Mouse (Mus musculus) midbrain, embryonic 15.5 days (tissue): ENCODE results near the gene Mfsd5. TPM values are rescaled to one million over a fixed set of nuclear protein-coding genes. Genes with fewer than 3 reads are reported as not detected.
A peak's percentile ranks its signal among the peaks of the same experiment; 100 is the strongest.

Experiments used
- ATAC-seq: fragments of 200-750 bp; cut with Nextera tagmentation; replicated peaks from 2 replicates; pipeline ENCODE4 v1.8.0; 2017; ENCODE audit warnings: moderate TSS enrichment
- H3K27ac ChIP-seq: fragments of 300-500 bp; sonication (generic); 2 replicates; pipeline ENCODE4 v1.5.1; 2015; ENCODE audit warnings: mild to moderate bottlenecking, inconsistent platforms
- H3K27me3 ChIP-seq: fragments of 300-500 bp; sonication (generic); replicated peaks from 2 replicates; pipeline ENCODE4 v1.6.1; 2015; ENCODE audit warnings: inconsistent platforms
- H3K36me3 ChIP-seq: fragments of 300-500 bp; sonication (generic); replicated peaks from 2 replicates; pipeline ENCODE4 v1.6.1; 2015; ENCODE audit warnings: inconsistent platforms
- H3K4me1 ChIP-seq: fragments of 300-500 bp; sonication (generic); 2 replicates; pipeline ENCODE4 v1.6.1; 2015; ENCODE audit warnings: inconsistent platforms
- H3K4me2 ChIP-seq: fragments of 300-500 bp; sonication (generic); 2 replicates; pipeline ENCODE4 v1.6.1; 2015; ENCODE audit warnings: inconsistent platforms, mild to moderate bottlenecking, moderate library complexity
- H3K4me3 ChIP-seq: fragments of 300-500 bp; sonication (generic); 2 replicates; pipeline ENCODE4 v1.5.1; 2015; ENCODE audit warnings: mild to moderate bottlenecking, inconsistent platforms
- H3K9ac ChIP-seq: fragments of 300-500 bp; sonication (generic); 2 replicates; pipeline ENCODE4 v1.6.1; 2015; ENCODE audit warnings: mild to moderate bottlenecking, inconsistent platforms
- H3K9me3 ChIP-seq: fragments of 300-500 bp; sonication (generic); 2 replicates; pipeline ENCODE4 v1.6.1; 2016; ENCODE audit warnings: inconsistent platforms
- WGBS: fragments of 180-500 bp; shearing (Covaris S2); methylation state at CpG from one replicate; pipeline ENCODE4 v1.1.7; 2015; ENCODE audit warnings: mixed read lengths; 5-methylcytosine and 5-hydroxymethylcytosine counted together
- polyA plus RNA-seq: library from polyadenylated mRNA; unstranded; fragments of >200 nt; fragmentation: Nextera tagmentation; extraction: Ambion mirVana; gene quantifications from 2 replicates; pipeline ENCODE4 v1.2.1, GENCODE M21; 2015

The Mfsd5 gene
- polyA plus RNA-seq, 1 experiment from 2014 or later, result 58.5 TPM

GRCm38 (mm10) chr15:102273982-102274716 is 5.1 kb upstream of the Mfsd5 start:
- H3K27me3 ChIP-seq, result 0 out of 2 replicates have a peak, but pooled peaks cover 19% of the 10 kb centered on the region
- no peaks in the 10 kb centered on the region for H3K36me3 ChIP-seq
- H3K4me1 ChIP-seq, result peaks cover 9% of the 10 kb centered on the region
- no peak overlapping the region for H3K27ac ChIP-seq
- no peak for ATAC-seq
- no peak overlapping the region for H3K9ac ChIP-seq
- no peaks in the 10 kb centered on the region for H3K9me3 ChIP-seq
- H3K4me3 ChIP-seq, result no peak overlapping the region
- 78% methylated on average over 6 of the region's 6 CpGs for WGBS
- no peak overlapping the region for H3K4me2 ChIP-seq

- ATAC-seq, result peak; percentile 25; the same call in 1 of the 2 replicates
- Histone ChIP-seq H3K36me3 (peaks cover 13% of the 10 kb centered on the region; the same call in 1 of the 2 replicates), H3K4me3 (peak overlapping the region; percentile 85), H3K4me2 (peak overlapping the region; percentile 84), H3K27me3 (no peaks in the 10 kb centered on the region), H3K4me1 (peaks cover 17% of the 10 kb centered on the region), H3K27ac (peak overlapping the region; percentile 90), H3K9me3 (no peaks in the 10 kb centered on the region), H3K9ac (peak overlapping the region; percentile 84)
- 35% methylated on average over 7 of the region's 7 CpGs for WGBS
These were observed 545 bp upstream of the Mfsd5 start for GRCm38 (mm10) chr15:102278726-102279091.

DNA sequence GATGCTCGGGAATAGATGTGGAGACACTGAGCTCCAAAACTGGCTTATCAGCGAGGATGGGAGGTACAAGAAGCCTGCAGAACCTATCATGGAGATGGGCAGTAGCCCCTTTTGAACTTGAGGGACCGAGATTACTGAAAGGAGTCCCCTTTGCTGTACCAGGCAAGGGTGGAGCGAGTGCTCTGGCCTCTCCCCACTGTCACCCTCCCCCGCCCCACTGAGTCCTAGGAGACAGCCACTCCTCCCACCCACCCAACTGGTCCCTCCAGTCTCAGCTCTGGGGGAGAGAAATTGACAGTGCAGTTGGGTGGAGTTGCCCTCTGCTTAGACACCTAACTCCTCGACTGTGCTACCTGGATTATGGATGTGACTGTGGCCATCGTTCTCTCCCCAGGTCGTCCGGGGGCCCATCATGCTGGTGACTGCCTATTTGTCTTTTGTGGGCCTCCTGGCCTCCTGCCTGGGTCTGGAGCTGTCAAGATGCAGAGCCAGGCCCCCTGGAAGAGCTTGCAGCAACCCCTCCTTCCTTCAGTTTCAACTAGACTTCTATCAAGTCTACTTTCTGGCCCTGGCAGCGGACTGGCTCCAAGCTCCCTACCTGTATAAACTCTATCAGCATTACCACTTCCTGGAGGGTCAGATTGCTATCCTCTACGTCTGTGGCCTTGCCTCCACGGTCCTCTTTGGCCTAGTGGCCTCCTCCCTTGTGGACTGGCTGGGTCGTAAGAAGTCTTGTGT is 698 bp downstream of the Mfsd5 start:
- Histone ChIP-seq H3K4me2 (peak overlapping the region; percentile 84), H3K27ac (peak overlapping the region; percentile 90), H3K9me3 (no peaks in the 10 kb centered on the region), H3K27me3 (no peaks in the 10 kb centered on the region), H3K9ac (peak overlapping the region; percentile 84), H3K4me1 (peaks cover 17% of the 10 kb centered on the region), H3K4me3 (peak overlapping the region; percentile 85), H3K36me3 (peaks cover 13% of the 10 kb centered on the region; the same call in 1 of the 2 replicates)
- ATAC-seq, result no peak; the same call in 1 of the 2 replicates
- 29% methylated on average over 13 of the region's 13 CpGs for WGBS

DNA sequence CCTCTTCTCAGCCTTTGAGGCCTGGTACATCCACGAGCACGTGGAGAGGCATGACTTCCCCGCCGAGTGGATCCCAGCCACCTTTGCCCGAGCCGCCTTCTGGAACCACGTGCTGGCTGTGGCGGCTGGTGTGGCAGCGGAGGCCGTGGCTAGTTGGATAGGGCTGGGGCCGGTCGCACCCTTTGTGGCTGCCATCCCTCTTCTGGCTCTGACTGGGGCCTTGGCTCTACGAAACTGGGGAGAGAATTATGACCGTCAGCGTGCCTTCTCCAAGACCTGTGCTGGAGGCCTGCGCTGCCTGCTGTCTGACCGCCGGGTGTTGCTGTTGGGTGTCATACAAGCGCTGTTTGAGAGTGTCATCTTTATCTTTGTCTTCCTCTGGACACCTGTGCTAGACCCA is 1.4 kb downstream of the Mfsd5 start:
- Histone ChIP-seq H3K36me3 (peaks cover 13% of the 10 kb centered on the region; the same call in 1 of the 2 replicates), H3K27me3 (no peaks in the 10 kb centered on the region), H3K4me2 (peak overlapping the region; percentile 84), H3K9me3 (no peaks in the 10 kb centered on the region), H3K4me1 (peaks cover 17% of the 10 kb centered on the region), H3K9ac (no peak overlapping the region), H3K27ac (no peak overlapping the region), H3K4me3 (peak overlapping the region; percentile 85)
- ATAC-seq, result no peak
- WGBS, result 98% methylated on average over 19 of the region's 19 CpGs

GRCm38 (mm10) chr15:102282463-102283292 is 3.4 kb downstream of the Mfsd5 start:
- Histone ChIP-seq H3K27ac (no peak overlapping the region), H3K4me2 (no peak overlapping the region), H3K36me3 (peaks cover 13% of the 10 kb centered on the region; the same call in 1 of the 2 replicates), H3K4me1 (peaks cover 17% of the 10 kb centered on the region), H3K9ac (no peak overlapping the region), H3K9me3 (no peaks in the 10 kb centered on the region), H3K27me3 (no peaks in the 10 kb centered on the region), H3K4me3 (no peak overlapping the region)
- ATAC-seq, result no peak
- 92% methylated on average over 8 of the region's 8 CpGs for WGBS

GRCm38 (mm10) chr15:102283648-102284047 is 4.4 kb downstream of the Mfsd5 start:
- H3K4me2 ChIP-seq, result no peak overlapping the region
- ATAC-seq, result no peak
- no peak overlapping the region for H3K4me3 ChIP-seq
- 91% methylated on average over 3 of the region's 3 CpGs for WGBS
- H3K27me3 ChIP-seq, result no peaks in the 10 kb centered on the region
- peaks cover 16% of the 10 kb centered on the region for H3K4me1 ChIP-seq
- H3K9ac ChIP-seq, result no peak overlapping the region
- peaks cover 13% of the 10 kb centered on the region; the same call in 1 of the 2 replicates for H3K36me3 ChIP-seq
- H3K27ac ChIP-seq, result no peak overlapping the region
- no peaks in the 10 kb centered on the region for H3K9me3 ChIP-seq

DNA sequence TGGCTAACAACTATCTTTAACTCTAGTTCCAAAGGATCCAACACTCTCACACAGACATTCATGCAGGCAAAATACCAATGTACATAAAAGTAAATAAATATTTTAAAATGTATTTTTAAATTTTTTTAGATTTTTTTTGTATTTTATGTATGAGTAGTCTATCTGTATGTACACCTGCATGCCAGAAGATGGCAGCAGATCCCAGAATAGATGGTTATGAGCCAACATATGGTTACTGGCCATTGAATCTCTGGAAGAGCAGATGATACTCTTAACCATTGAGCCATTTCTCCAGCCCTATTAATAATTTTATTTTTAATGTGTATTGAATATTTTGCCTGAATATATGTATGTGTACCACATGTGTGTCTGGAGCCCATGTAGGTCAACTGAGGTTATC is 8.1 kb downstream of the Mfsd5 start:
- no peak overlapping the region for H3K27ac ChIP-seq
- H3K27me3 ChIP-seq, result no peaks in the 10 kb centered on the region
- no peak for ATAC-seq
- no peak overlapping the region for H3K9ac ChIP-seq
- no peaks in the 10 kb centered on the region for H3K4me1 ChIP-seq
- H3K4me2 ChIP-seq, result no peak overlapping the region
- 0 out of 2 replicates have a peak, but pooled peaks cover 4% of the 10 kb centered on the region for H3K36me3 ChIP-seq
- no peak overlapping the region for H3K4me3 ChIP-seq
- no peaks in the 10 kb centered on the region for H3K9me3 ChIP-seq

DNA sequence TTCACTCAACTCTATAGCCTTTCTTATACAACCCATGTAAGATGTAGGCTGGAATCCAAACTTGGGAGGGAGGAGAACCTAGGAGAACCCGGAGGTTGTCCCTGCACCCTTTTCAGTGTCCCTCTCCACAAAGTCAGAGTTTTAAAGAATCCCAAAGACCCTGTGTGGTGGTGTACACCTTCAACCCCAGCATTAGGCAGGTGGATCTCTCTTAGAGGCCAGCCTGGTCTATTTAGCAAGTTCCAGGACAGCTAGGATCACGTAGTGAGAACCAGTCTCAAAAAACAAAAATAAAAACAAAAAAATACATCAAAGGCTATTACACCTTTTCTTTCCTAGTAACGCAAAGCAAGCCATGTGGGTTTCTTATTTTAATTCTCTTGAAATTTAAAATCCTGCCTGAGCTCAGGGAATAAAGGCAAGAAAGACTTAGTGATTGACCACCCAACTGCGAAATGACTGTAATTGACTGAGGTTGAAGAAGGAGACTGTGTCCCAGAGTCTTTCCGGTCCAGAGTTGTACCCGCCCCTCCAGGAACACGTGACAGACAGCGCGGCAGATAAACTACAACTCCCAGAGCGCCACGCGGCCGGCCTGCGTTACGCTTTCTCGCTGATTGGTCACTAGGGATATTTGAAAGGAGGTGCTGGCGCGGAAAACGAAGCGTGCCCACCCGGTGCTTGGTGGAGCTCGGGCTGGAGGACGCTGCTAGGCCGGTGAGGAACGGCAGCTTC is 16.5 kb downstream of the Mfsd5 start, which contains the start of gene Espl1:
Espl1 (plus strand) TSS at position 634 of the 735 bp plus-strand sequence.
- H3K4me2 ChIP-seq, result peak within 1 kb of the TSS; percentile 99
- H3K9ac ChIP-seq, result peak within 1 kb of the TSS; percentile 37
- H3K4me3 ChIP-seq, result peak within 1 kb of the TSS; percentile 55
- H3K27ac ChIP-seq, result peak within 1 kb of the TSS; percentile 69
- 7% methylated on average over 25 of the region's 25 CpGs for WGBS
- no peaks in the 10 kb centered on the region for H3K36me3 ChIP-seq
- H3K4me1 ChIP-seq, result peaks cover 8% of the 10 kb centered on the region
- H3K27me3 ChIP-seq, result no peaks in the 10 kb centered on the region
- no peaks in the 10 kb centered on the region for H3K9me3 ChIP-seq
- peak; percentile 99 for ATAC-seq

- H3K36me3 ChIP-seq, result no peaks in the 10 kb centered on the region
- peak overlapping the region; percentile 99 for H3K4me2 ChIP-seq
- peak; percentile 62; the same call in 1 of the 2 replicates for ATAC-seq
- no peak overlapping the region for H3K27ac ChIP-seq
- no peaks in the 10 kb centered on the region for H3K27me3 ChIP-seq
- H3K4me1 ChIP-seq, result peaks cover 8% of the 10 kb centered on the region
- H3K4me3 ChIP-seq, result peak overlapping the region; percentile 55
- no peaks in the 10 kb centered on the region for H3K9me3 ChIP-seq
- H3K9ac ChIP-seq, result peak overlapping the region; percentile 29; the same call in 1 of the 2 replicates
- 5% methylated on average over 24 of the region's 24 CpGs for WGBS
These were observed 17.2 kb downstream of the Mfsd5 start for GRCm38 (mm10) chr15:102296368-102297006.

DNA sequence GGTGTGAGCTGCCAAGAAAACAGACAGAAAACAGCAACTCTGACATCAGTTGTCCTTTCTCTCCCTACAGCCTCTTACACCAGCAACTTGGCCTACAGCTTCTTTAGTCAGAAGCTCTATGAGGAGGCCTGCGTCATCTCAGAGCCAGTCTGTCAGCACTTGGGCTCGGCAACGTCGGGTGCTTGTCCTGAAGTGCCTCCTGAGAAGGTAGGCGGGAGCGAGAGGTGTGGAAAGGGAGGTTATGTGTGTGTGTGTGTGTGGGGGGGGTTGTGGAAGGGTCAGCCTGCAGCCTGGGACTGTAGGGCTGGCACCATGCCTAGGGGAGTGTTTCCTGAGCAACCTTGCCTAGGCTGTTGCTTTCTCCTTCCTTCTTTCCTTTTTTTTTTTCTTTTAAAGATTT is 23.3 kb downstream of the Mfsd5 start:
- 91% methylated on average over 6 of the region's 6 CpGs for WGBS
- Histone ChIP-seq H3K27me3 (no peaks in the 10 kb centered on the region), H3K9me3 (no peaks in the 10 kb centered on the region), H3K4me1 (no peaks in the 10 kb centered on the region), H3K4me2 (no peak overlapping the region), H3K27ac (no peak overlapping the region), H3K36me3 (no peaks in the 10 kb centered on the region), H3K4me3 (no peak overlapping the region), H3K9ac (no peak overlapping the region)
- ATAC-seq, result no peak

- Histone ChIP-seq H3K27me3 (no peaks in the 10 kb centered on the region), H3K4me3 (no peak overlapping the region), H3K36me3 (no peaks in the 10 kb centered on the region), H3K4me1 (no peaks in the 10 kb centered on the region), H3K27ac (no peak overlapping the region), H3K4me2 (no peak overlapping the region), H3K9me3 (no peaks in the 10 kb centered on the region), H3K9ac (no peak overlapping the region)
- WGBS, result 90% methylated on average over 9 of the region's 9 CpGs
- no peak for ATAC-seq
These were observed 29.5 kb downstream of the Mfsd5 start for GRCm38 (mm10) chr15:102308717-102309116.
